Mouse (Mus musculus): ENCODE measurements around the gene Pcgf2. TPM values are rescaled to one million over a fixed set of nuclear protein-coding genes. Genes with fewer than 3 reads are reported as not detected.
A peak's percentile ranks its signal among the peaks of the same experiment; 100 is the strongest.

The Pcgf2 gene
- total and polyA plus RNA-seq, 2 experiments from 2014 or later, result 1.1 to 7.1 TPM

- under 1% methylated on average over 49 of the region's 63 CpGs for WGBS
- Histone ChIP-seq H3K27ac (ENCODE audit: low read depth) (peak within 1 kb of the TSS; percentile 94), H3K36me3 (replicated peaks; ENCODE audit: control insufficient read depth, insufficient read depth, low read length) (peaks cover 30% of the 10 kb centered on the region), H3K9ac (replicated peaks; ENCODE audit: low read depth, low read length) (peak within 1 kb of the TSS; percentile 79), H3K27me3 (ENCODE audit: control insufficient read depth, insufficient read depth, low read length) (no peaks in the 10 kb centered on the region), H3K9me3 (replicated peaks; ENCODE audit: control insufficient read depth, low read length) (no peaks in the 10 kb centered on the region), H3K4me3 (ENCODE audit: low read depth, low read length) (peak within 1 kb of the TSS; percentile 95), H3K4me2 (ENCODE audit: low read depth, low read length) (peak within 1 kb of the TSS; percentile 99), H3K4me1 (ENCODE audit: control insufficient read depth, insufficient read depth) (peaks cover 11% of the 10 kb centered on the region)
- TF ChIP-seq CTCF (IDR thresholded peaks at IDR 0.05; ENCODE audit: low read depth) (no peak), EP300 (IDR thresholded peaks at IDR 0.05; ENCODE audit: low read depth) (no peak)
- DNase-seq (ENCODE audit: low spot score) (peak; percentile 31), ATAC-seq (ENCODE audit: insufficient read depth, low read depth) (peak; percentile 39)
Observed at GRCm38 (mm10) chr11:97744063-97744717, 43.9 kb upstream of the Pcgf2 start, which contains the start of gene Pip4k2b. Gene Pip4k2b (minus strand): TSS chr11:97744704.

GRCm38 (mm10) chr11:97743423-97743822 lies 43.1 kb upstream of the Pcgf2 start:
- H3K27me3 ChIP-seq (ENCODE audit: control insufficient read depth, insufficient read depth, low read length), result no peaks in the 10 kb centered on the region
- ATAC-seq (ENCODE audit: insufficient read depth, low read depth) (no peak), DNase-seq (ENCODE audit: low spot score) (no peak)
- H3K4me2 ChIP-seq (ENCODE audit: low read depth, low read length), result peak overlapping the region; percentile 99
- no peaks in the 10 kb centered on the region for H3K9me3 ChIP-seq (replicated peaks; ENCODE audit: control insufficient read depth, low read length)
- H3K4me3 ChIP-seq (ENCODE audit: low read depth, low read length), result peak overlapping the region; percentile 95
- H3K27ac ChIP-seq (ENCODE audit: low read depth), result 0 out of 2 replicates have a peak overlapping the region, but pooled peaks have one; percentile 85
- peaks cover 24% of the 10 kb centered on the region for H3K36me3 ChIP-seq (replicated peaks; ENCODE audit: control insufficient read depth, insufficient read depth, low read length)
- H3K4me1 ChIP-seq (ENCODE audit: control insufficient read depth, insufficient read depth), result peaks cover 11% of the 10 kb centered on the region
- WGBS, result 29% methylated on average over 9 of the region's 9 CpGs
- peak overlapping the region; percentile 79 for H3K9ac ChIP-seq (replicated peaks; ENCODE audit: low read depth, low read length)
- TF ChIP-seq EP300 (IDR thresholded peaks at IDR 0.05; ENCODE audit: low read depth) (no peak), CTCF (IDR thresholded peaks at IDR 0.05; ENCODE audit: low read depth) (no peak)

GRCm38 (mm10) chr11:97742591-97742990 lies 42.3 kb upstream of the Pcgf2 start:
- DNase-seq (ENCODE audit: low spot score) (no peak), ATAC-seq (ENCODE audit: insufficient read depth, low read depth) (no peak)
- 83% methylated on average over 9 of the region's 9 CpGs for WGBS
- Histone ChIP-seq H3K4me2 (ENCODE audit: low read depth, low read length) (peak overlapping the region; percentile 99; the same call in 1 of the 2 replicates), H3K9ac (replicated peaks; ENCODE audit: low read depth, low read length) (no peak overlapping the region), H3K4me3 (ENCODE audit: low read depth, low read length) (no peak overlapping the region), H3K4me1 (ENCODE audit: control insufficient read depth, insufficient read depth) (peaks cover 11% of the 10 kb centered on the region), H3K27me3 (ENCODE audit: control insufficient read depth, insufficient read depth, low read length) (no peaks in the 10 kb centered on the region), H3K36me3 (replicated peaks; ENCODE audit: control insufficient read depth, insufficient read depth, low read length) (peaks cover 16% of the 10 kb centered on the region), H3K9me3 (replicated peaks; ENCODE audit: control insufficient read depth, low read length) (no peaks in the 10 kb centered on the region), H3K27ac (ENCODE audit: low read depth) (no peak overlapping the region)
- TF ChIP-seq CTCF (IDR thresholded peaks at IDR 0.05; ENCODE audit: low read depth) (no peak), EP300 (IDR thresholded peaks at IDR 0.05; ENCODE audit: low read depth) (no peak)

GRCm38 (mm10) chr11:97742157-97742556 lies 41.9 kb upstream of the Pcgf2 start:
- no peak for TF ChIP-seq CTCF (IDR thresholded peaks at IDR 0.05; ENCODE audit: low read depth)
- TF ChIP-seq EP300 (IDR thresholded peaks at IDR 0.05; ENCODE audit: low read depth), result no peak

GRCm38 (mm10) chr11:97740190-97740589 lies 39.9 kb upstream of the Pcgf2 start:
- H3K27me3 ChIP-seq (ENCODE audit: control insufficient read depth, insufficient read depth, low read length), result no peaks in the 10 kb centered on the region
- H3K36me3 ChIP-seq (replicated peaks; ENCODE audit: control insufficient read depth, insufficient read depth, low read length), result no peaks in the 10 kb centered on the region
- no peak overlapping the region for H3K4me3 ChIP-seq (ENCODE audit: low read depth, low read length)
- H3K4me1 ChIP-seq (ENCODE audit: control insufficient read depth, insufficient read depth), result peaks cover 11% of the 10 kb centered on the region
- TF ChIP-seq EP300 (IDR thresholded peaks at IDR 0.05; ENCODE audit: low read depth), result no peak
- TF ChIP-seq CTCF (IDR thresholded peaks at IDR 0.05; ENCODE audit: low read depth), result no peak
- DNase-seq (ENCODE audit: low spot score), result no peak
- no peak for ATAC-seq (ENCODE audit: insufficient read depth, low read depth)
- WGBS, result 54% methylated on average over 7 of the region's 7 CpGs
- H3K9me3 ChIP-seq (replicated peaks; ENCODE audit: control insufficient read depth, low read length), result no peaks in the 10 kb centered on the region
- no peak overlapping the region; the same call in 1 of the 2 replicates for H3K27ac ChIP-seq (ENCODE audit: low read depth)
- H3K9ac ChIP-seq (replicated peaks; ENCODE audit: low read depth, low read length), result no peak overlapping the region
- H3K4me2 ChIP-seq (ENCODE audit: low read depth, low read length), result no peak overlapping the region

More at GRCm38 (mm10) chr11:97742157-97742556, 41.9 kb upstream of the Pcgf2 start:
- no peak overlapping the region for H3K9ac ChIP-seq (replicated peaks; ENCODE audit: low read depth, low read length)
- WGBS, result 86% methylated on average over 5 of the region's 5 CpGs
- H3K4me1 ChIP-seq (ENCODE audit: control insufficient read depth, insufficient read depth), result peaks cover 11% of the 10 kb centered on the region
- no peaks in the 10 kb centered on the region for H3K9me3 ChIP-seq (replicated peaks; ENCODE audit: control insufficient read depth, low read length)
- DNase-seq (ENCODE audit: low spot score) (no peak), ATAC-seq (ENCODE audit: insufficient read depth, low read depth) (no peak)
- H3K36me3 ChIP-seq (replicated peaks; ENCODE audit: control insufficient read depth, insufficient read depth, low read length), result peaks cover 13% of the 10 kb centered on the region
- H3K4me2 ChIP-seq (ENCODE audit: low read depth, low read length), result no peak overlapping the region
- no peaks in the 10 kb centered on the region for H3K27me3 ChIP-seq (ENCODE audit: control insufficient read depth, insufficient read depth, low read length)
- no peak overlapping the region for H3K4me3 ChIP-seq (ENCODE audit: low read depth, low read length)
- H3K27ac ChIP-seq (ENCODE audit: low read depth), result no peak overlapping the region
